Mouse (Mus musculus): ENCODE results near the gene Manba. TPM values are rescaled to one million over a fixed set of nuclear protein-coding genes. Genes with fewer than 3 reads are reported as not detected.
"Not testable (repeated sequence)": the region's sequence is repeated elsewhere in the genome, so short reads cannot be mapped to it uniquely, and the experiment has no call there.

The Manba gene
- total RNA-seq, 2 experiments from 2014 or later, result 18.0 to 19.3 TPM

DNA sequence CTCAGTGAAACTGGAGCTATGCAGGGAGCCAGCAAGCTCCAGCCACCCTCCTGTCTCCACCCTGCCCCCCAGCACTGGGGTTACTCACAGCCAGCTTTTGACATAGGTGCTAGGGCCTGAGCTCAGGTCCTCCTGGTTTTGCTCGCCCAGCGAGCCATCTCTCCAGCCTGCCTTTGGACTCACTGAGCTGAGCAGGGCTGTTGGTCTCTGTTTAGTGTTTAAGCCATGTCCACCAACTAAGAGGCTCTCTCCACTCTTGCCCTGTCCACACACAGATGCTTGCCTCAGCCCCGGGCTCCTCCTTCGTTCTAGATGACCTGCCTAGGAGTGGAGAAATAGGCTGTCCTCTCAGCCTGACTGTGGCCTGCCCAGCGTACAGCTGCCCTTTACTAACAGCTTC lies 33.5 kb downstream of the Manba start:
- intact Hi-C loops (cut with DNase I), result no loop called here
- DNase-seq, result no peak

DNA sequence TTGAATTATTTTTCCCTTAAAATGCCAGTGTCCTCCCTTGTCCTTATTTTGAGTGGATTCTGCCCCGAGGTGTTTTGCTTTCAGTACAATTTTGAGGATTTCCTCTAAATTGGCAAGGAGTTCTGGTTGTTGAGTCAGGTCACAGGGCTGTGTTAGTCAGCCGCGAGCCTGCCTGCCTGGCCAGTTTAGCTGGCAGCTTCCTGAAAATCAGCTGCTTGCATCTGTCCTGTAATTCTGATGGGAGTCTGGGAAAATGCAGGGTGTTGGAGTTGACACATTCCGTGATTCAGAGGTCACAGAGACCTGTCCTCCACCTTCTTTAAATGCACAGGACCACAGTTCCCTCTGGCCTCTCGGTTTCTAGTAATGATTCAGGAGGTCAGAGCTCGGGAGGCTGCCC lies 34.2 kb downstream of the Manba start:
- DNase-seq, result peak in 1 of 2 experiments; percentile 25
- intact Hi-C loops (cut with DNase I), result no loop called here

DNA sequence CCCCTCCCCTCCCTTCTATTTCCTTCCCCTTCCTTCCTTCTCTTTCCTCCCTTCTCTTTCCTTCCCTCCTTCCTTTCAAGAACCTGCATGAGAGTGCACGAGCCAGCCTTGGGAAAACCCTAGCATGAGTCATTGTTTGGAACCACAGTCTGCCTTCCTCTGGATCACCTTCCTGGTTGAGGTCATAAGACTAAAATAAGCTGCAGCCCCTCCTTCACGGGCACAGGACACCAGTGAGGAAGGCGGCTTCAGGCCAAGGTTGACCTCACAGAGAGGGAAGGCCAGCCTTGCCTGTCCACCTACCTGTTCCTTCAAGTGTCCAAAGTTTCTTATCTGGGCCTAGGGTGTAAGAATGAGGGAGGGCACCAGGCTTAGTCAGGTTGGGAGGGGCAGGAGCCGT lies 36.6 kb downstream of the Manba start:
- DNase-seq, result peak; percentile 84 to 89
- intact Hi-C loops (cut with DNase I), result no loop called here

DNA sequence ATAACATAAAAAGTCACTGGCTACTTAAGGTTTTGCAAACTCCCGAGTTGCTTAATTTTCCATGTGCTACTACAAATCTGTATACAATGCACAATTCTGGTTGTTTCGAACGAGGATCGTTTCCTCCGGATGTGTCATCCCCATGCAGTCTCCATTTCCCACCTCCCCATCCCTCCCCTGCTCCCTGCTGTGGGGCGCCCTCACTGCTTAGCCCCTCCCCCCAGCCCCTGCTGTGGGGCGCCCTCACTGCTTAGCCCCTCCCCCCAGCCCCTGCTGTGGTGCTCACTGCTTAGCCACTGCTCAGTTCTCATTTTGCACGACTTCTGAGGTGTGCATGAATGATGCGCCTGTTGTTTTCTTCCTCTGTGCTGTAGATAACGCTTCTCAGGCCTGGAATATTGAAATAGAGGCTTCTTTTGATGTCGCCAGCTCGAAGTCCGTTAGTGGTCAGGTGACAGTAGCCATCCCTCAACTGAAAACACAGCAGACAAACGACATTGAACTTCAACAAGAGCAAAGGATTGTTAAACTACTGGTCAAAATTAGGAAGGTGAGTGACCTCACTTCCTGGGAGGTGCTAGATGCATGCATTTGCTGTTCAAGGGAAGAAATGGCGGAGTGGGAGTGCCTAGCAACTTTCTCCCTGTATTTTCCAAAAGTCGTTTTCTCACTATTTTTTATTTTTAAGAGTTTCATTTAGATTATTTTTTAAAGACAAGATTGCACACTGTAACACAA lies 37.4 kb downstream of the Manba start:
- intact Hi-C loops (cut with DNase I), result no loop called here
- no peak for DNase-seq

DNA sequence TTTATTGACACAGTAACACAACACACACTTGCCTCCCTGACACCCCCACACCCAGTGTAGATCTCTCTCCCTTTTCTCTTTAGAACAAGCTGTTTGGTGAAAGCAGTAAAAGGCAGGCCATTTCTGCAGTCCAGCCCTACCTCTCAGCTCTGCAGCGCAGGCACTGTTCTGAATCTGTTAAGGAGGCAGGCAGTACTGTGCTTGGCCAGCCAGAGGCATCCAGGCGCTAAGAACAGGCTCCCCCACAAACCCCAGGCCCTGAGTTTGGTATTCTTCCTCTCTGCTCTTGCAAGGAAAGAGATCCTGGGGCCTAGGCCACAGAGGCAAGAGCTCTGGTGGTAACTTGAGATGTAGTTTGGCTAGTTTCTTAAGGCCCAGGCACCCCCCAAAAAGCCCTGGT lies 39.5 kb downstream of the Manba start:
- DNase-seq; intact Hi-C loops (cut with DNase I): not testable (repeated sequence)

DNA sequence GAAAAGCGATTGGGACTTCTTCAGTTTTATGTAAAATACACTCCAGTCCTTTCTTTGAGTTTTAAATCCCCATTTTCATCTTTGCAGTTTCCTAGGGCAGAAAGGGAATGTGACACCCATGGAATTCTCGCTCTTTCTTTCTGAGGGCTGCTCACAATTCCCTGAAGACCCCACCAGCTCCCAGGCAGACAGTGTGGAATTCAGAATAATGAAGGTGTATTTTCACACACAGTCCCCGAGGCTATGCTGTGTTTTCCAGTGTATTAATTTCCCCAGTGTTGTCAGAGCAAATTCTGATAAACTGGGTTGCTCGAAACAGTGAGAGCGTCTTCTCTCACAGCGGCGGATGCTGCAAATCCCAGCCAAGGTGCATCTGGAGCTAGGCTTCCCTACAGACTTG lies 44.3 kb downstream of the Manba start:
- intact Hi-C loops (cut with DNase I), result loop anchor here (5.0 kb wide), 1 partner anchor 127 kb away; no protein-coding TSS in a partner anchor
- no peak for DNase-seq

DNA sequence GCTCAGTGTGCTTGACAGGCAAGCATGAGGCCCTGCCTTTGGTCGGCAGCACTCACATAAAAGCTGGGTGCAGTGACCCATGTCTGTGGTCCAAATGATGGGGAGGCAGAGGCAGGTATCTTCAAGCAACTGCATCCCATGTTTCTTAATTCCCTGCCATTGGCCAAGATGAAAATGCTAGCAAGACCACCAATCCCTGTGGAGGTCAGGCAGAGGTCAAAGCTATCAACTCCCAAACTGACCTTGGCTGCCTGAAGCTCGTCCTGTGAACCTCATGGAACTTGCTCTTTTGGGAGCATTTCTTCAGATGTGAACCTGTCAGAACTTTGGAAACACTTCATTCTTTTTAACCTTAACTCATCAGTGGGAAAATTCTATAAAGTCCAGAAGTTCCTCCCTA lies 46.4 kb downstream of the Manba start:
- intact Hi-C loops (cut with DNase I), result loop anchor here (5.0 kb wide), 1 partner anchor 129 kb away; no protein-coding TSS in a partner anchor
- no peak for DNase-seq

DNA sequence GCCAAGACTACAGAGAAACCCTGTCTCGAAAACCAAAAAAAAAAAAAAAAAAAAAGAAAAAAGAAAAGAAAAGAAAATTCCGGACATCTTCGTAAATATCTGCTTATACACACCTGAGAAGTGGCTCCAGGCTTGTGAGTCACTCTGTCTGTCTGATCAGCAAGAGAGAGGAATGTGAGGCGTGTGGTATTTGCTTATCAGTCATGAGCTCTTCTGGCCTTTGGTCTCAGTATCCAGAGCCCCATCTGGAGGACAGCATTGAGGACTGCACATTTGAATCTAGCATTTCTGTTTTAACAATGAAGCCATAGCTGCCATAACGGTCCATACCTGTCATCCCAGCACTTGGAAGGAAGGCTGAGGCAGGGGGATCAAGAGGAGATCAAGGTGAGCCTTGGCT lies 48.7 kb downstream of the Manba start:
- peak in 1 of 2 experiments; percentile 21 for DNase-seq
- intact Hi-C loops (cut with DNase I), result loop anchor here (5.0 kb wide), 1 partner anchor 132 kb away; no protein-coding TSS in a partner anchor

DNA sequence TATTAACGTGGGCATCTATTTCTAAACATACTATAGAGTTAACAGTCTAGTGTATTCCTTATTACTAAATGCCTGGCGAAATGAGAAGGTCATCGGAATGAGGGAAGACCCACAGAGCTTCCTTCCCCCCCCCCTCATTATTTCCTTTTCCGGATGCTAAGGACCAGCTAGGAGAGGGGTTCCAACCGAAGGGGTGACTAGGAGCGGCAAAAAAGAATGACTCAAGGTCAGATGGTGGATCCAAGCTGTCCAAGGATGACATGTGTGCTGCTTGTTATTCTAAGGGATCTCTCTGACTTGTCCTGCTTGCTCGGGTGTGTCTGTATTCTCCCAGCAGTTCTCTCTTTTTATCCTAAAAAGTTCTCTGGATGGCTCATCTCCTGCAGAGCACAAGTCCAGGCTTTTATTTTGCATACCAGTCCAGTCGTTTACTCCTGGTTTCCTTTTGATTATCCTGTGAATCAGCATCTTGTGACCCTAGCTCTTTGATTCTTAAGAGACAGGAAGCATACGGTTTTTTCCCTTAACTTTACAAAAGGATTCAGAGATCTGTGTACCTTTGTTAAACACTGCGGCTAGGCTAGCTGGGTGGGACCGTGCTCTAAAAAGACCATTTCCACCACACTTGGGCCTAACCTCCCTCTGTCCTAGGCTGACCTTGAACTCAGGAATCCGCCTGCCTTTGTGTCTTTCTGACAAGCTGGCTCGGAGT lies 61.0 kb downstream of the Manba start:
- intact Hi-C loops (cut with DNase I), result no loop called here
- DNase-seq, result no peak

DNA sequence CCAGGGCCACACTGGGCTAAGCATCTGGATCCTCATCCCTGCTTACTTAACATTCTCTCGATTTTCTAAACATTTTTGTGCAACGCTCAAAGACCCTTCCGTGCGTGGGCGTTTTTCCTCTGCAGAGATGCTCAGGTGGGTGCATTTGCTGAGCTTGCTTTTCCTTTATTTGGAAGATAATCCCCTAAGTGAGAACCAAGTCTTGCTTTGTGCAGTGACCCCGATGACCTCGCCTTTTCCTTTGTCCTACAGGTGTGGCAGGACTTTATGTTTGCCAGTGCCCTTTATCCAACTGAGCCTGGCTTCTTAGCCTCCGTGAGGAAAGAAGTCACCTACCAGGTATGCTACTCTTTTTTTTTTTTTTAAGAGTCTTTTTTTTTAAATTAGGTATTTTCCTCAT lies 61.9 kb downstream of the Manba start:
- intact Hi-C loops (cut with DNase I), result no loop called here
- DNase-seq, result no peak

DNA sequence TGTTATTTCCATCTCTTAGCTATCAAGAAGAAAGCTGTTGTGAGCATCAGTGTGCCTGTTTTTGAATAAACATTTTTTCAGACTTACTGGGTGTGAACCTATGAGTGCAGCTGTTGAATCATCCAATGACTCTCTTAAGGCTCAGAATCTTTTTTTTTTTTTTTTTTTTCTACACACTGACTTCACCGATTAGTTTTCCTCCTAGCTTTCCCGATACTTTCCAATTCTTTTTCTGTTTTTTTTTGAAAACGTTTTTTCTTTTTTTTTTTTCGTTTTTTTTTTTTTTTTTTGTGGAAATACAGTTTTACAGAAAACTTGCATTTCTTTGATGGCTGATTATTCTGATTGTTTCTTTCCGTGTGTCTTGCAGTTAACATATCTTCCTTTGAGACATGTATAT lies 67.5 kb downstream of the Manba start:
- DNase-seq, result no peak
- intact Hi-C loops (cut with DNase I), result no loop called here

DNA sequence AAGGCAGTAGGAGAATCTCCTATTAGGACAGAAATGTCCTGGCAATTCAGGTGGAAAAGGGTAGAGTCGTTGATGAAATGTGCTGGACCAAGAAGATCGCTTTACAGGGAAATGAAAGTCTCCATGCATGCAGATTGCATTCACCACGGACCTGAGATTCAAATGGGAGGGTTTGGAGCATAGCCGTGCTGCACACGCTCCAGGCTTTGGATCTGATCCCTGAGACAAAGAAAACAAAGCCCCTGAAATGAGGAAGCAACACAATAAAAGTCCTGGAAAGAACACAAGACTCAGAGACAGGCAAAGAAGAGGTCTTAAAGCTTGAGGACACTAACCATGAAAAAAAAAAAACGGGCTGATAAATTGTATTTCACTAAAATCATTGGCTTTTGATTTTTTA lies 69.8 kb downstream of the Manba start:
- no peak for DNase-seq
- intact Hi-C loops (cut with DNase I), result loop anchor here (5.0 kb wide), 1 partner anchor 157 kb away; no protein-coding TSS in a partner anchor

DNA sequence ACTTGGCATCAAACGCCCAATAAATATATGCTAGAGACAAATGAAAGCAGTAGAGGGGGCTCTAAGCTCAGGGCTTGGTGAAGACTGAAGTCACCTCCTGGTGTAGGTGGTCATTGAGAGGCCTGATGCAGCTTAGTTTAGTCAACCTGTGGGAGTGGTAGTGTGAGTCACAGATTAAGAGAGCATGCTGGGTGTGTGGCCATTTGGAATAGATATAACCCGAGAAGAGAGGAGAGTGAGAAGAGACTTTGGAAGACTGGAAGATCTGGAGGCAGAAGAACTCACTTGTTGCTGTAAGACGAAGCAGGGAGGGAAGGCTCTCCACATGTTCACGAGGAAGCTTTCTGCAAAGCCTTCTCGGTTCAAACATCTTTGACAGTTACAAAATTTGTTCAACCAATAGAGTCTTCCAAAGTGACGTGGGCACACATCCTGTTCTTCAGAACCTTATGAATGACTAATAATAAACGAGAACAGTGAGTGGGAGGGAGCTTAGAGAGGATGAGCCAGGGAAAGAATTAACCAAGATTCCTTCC lies 70.7 kb downstream of the Manba start:
- intact Hi-C loops (cut with DNase I), result loop anchor here (5.0 kb wide), 1 partner anchor 156 kb away; no protein-coding TSS in a partner anchor
- no peak for DNase-seq

DNA sequence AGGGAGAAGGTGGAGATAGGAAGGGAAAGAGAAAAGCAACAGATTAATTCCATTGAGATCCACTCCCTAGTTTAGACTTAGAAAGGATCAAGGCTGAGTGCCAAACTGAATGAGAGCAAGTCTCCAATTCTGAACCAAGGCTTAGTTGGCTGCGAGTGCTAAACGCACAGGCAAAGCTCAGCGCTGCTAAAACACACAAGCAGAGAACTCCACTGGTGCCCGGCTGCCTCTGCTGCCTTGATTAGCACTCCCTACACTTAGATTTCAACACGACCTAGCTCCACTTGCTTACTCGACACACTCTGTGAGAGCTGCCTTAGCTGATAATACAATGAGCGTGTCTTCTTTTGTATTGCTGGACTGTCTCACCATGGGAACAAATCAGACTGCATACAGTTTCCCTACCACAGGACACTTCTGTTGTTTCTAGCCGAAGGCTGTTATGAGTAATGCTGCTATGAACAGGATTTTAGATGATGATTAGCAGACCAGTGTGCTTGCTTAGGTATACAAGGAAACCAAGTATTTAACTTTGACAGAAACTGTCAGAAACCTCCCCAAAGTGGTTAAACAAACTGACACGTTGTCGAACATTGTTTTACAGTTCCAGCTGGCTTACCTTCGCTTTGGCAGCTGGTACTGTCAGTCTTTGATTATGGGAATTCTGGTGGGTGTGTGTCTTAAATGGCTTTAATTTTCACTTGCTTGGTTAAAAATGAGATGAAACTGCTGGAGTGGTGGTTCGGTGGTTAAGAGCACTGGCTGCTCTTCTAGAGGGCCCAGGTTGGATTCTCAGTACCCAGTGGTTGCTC lies 71.6 kb downstream of the Manba start:
- intact Hi-C loops (cut with DNase I), result loop anchor here (5.0 kb wide), 1 partner anchor 155 kb away; no protein-coding TSS in a partner anchor
- DNase-seq, result no peak

DNA sequence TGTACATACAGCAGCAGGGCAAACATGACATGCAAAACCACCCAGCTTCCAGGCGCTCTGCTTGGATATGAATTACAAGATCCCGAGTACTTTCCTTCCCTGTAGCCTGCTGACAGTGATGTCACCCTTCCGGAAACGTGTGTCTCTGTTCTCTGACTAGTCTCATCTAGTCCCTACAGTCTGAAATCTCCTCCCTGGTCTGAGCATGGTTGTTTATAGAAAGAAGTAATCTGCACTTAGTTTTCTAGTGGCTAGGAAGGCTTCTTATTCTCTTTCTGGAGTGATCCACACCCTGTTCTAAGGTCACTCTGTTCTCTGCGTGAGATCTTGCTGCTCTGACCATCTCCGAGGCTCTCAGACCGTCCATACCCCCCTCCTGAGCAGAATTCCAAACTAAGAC lies 76.6 kb downstream of the Manba start:
- intact Hi-C loops (cut with DNase I), result no loop called here
- DNase-seq, result no peak

DNA sequence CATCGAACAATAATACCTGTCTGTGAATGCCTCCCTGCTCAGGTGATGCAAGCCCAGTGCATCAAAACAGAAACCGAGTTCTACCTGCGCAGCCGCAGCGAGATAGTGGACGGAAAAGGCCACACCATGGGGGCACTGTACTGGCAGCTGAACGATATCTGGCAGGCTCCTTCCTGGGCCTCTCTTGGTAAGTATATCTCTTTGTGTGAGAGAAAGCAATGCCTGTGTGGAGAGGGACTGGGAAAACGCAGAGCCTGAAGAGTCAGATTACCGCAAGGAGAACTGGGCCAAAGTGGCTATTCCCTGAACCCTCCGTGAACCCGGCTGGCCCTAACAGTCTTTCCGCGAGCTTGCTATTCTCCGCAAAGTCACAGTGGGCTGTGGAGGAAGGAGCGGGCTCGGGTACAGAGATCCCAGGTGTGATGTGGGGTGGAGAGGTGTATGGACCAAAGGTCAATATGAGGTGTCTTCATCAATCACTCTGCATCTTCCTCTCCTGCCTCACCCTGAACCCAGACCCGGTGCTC lies 77.8 kb downstream of the Manba start:
- intact Hi-C loops (cut with DNase I), result no loop called here

DNA sequence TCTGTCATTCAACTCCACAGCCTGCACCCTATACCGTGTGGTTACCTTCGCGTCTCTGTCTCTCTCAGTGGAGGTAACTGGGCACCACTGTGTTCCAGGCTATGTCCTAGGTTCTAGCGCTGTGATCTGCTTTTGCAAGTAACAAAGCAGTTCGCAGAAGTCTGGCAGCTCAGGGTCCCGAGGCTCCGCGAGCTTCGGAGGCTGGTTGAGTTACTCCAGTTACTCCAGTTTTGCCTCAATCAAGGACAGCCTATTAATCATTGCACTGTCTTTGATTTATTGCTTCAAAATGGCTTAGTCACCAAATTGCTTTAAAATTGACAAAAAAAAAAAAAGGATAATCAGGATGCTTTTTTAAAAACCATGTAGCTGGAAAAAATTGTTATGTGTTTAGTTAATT lies 79.3 kb downstream of the Manba start:
- intact Hi-C loops (cut with DNase I), result no loop called here
- DNase-seq, result no peak

More for the DNA sequence above, 77.8 kb downstream of the Manba start:
- no peak for DNase-seq

DNA sequence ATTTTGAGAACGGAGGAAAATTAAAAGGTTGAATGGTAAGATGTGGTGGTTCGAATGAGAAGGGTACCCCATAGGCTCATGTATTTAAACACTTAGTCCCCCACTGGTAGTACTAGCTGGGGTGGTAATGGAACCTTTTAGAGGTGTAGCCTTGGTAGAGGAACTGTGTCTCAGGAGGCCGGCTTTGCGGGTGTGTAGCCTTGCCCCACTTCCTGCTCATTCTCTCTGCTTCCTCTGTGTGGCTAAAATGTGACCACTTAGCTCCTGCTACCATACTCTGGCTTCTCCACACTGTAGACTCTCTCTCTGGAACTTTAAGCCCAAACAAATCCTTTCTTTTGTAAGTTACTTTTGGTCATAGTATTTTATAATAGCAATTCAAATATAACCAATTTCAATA lies 79.9 kb downstream of the Manba start:
- DNase-seq, result no peak
- intact Hi-C loops (cut with DNase I), result no loop called here

DNA sequence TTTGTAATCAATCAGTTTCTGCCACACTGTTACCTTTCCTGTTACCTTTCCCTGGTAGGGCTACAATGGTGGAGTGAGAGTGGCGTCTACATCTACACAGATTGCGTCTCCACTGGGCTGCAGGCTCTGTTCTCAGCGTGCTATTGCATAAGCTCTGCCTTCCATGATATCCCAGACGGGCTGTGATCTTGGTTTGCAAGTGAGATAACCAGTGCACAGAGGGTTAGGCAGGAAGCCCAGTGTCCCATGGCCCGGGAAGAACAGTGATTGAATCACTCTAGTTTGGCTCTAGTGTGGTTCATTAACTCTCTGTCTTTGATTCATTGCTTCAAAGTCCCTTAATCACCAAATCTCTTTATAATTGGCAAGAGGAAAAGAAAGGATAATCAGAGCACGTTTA lies 82.5 kb downstream of the Manba start:
- DNase-seq, result peak in 1 of 2 experiments; percentile 53
- intact Hi-C loops (cut with DNase I), result no loop called here

DNA sequence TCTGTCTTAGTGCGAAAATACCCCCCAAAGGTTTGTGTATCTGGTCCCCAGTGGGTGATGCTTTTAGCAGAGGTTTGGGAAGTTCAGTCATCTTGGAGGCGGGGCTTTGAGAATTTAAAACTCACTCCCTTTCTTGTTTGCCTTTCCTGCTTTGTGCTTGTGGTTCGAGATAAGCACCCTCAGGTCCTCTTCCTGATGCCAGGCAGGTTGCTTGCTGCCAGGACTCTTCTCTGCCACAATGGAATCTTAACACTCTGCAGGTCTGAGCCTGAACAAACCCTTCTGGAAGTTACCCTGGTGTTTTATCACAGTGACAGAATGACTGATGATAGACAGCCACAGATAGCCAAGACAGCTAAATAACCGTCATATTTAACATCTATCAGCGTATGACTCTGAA lies 83.2 kb downstream of the Manba start:
- DNase-seq, result no peak
- intact Hi-C loops (cut with DNase I), result no loop called here
